Mouse (Mus musculus): Measurements from ENCODE around the gene Cnr2. TPM values are rescaled to one million over a fixed set of nuclear protein-coding genes. Genes with fewer than 3 reads are reported as not detected.

The Cnr2 gene
- 0.19 and 0.38 TPM in 2 replicates for polyA plus RNA-seq (2016; fragmentation: Nextera tagmentation; extraction: Ambion mirVana)

- no peaks in the 10 kb centered on the region for H3K4me1 ChIP-seq
- no peak within 1 kb of the TSS for H3K4me2 ChIP-seq (replicated peaks)
- WGBS, result 66% methylated on average over 8 of the region's 8 CpGs
- H3K27me3 ChIP-seq, result no peaks in the 10 kb centered on the region
- no peak within 1 kb of the TSS for H3K9ac ChIP-seq
- no peak for ATAC-seq (ENCODE audit: insufficient number of reproducible peaks, insufficient read depth, low FRiP score, low TSS enrichment)
- no peaks in the 10 kb centered on the region for H3K36me3 ChIP-seq
- H3K9me3 ChIP-seq, result no peaks in the 10 kb centered on the region
- H3K4me3 ChIP-seq, result no peak within 1 kb of the TSS
- H3K27ac ChIP-seq, result no peak within 1 kb of the TSS
Observed at GRCm38 (mm10) chr4:135895071-135895571, at the start of gene Cnr2. TSS of gene Cnr2 (plus strand) at chr4:135895394.

- no peaks in the 10 kb centered on the region for H3K27me3 ChIP-seq
- no peak overlapping the region for H3K9ac ChIP-seq
- no peaks in the 10 kb centered on the region for H3K9me3 ChIP-seq
- H3K27ac ChIP-seq, result no peak overlapping the region
- ATAC-seq (ENCODE audit: insufficient number of reproducible peaks, insufficient read depth, low FRiP score, low TSS enrichment), result no peak
- H3K36me3 ChIP-seq, result no peaks in the 10 kb centered on the region
- no peak overlapping the region for H3K4me3 ChIP-seq
- 54% methylated on average over 5 of the region's 5 CpGs for WGBS
- no peak overlapping the region for H3K4me2 ChIP-seq (replicated peaks)
- peaks cover 12% of the 10 kb centered on the region for H3K4me1 ChIP-seq
Observed at GRCm38 (mm10) chr4:135847581-135847980, 47.6 kb upstream of the Cnr2 start.

- Histone ChIP-seq H3K9ac (0 out of 2 replicates have a peak overlapping the region, but pooled peaks have one; percentile 15), H3K27me3 (no peaks in the 10 kb centered on the region), H3K36me3 (no peaks in the 10 kb centered on the region), H3K4me3 (no peak overlapping the region), H3K9me3 (no peaks in the 10 kb centered on the region), H3K4me1 (peaks cover 12% of the 10 kb centered on the region), H3K4me2 (replicated peaks) (no peak overlapping the region; the same call in 1 of the 2 replicates), H3K27ac (0 out of 2 replicates have a peak overlapping the region, but pooled peaks have one; percentile 1)
- WGBS, result 31% methylated on average over 13 of the region's 13 CpGs
- no peak; the same call in 1 of the 2 replicates for ATAC-seq (ENCODE audit: insufficient number of reproducible peaks, insufficient read depth, low FRiP score, low TSS enrichment)
Observed at GRCm38 (mm10) chr4:135850411-135851095, 44.6 kb upstream of the Cnr2 start.

GRCm38 (mm10) chr4:135851942-135852341 lies 43.3 kb upstream of the Cnr2 start:
- WGBS, result 85% methylated on average over 9 of the region's 9 CpGs
- Histone ChIP-seq H3K36me3 (no peaks in the 10 kb centered on the region), H3K9me3 (no peaks in the 10 kb centered on the region), H3K27me3 (no peaks in the 10 kb centered on the region), H3K27ac (no peak overlapping the region), H3K4me2 (replicated peaks) (no peak overlapping the region), H3K4me1 (peaks cover 12% of the 10 kb centered on the region), H3K9ac (no peak overlapping the region), H3K4me3 (no peak overlapping the region)
- no peak for ATAC-seq (ENCODE audit: insufficient number of reproducible peaks, insufficient read depth, low FRiP score, low TSS enrichment)

GRCm38 (mm10) chr4:135853987-135854546 lies 41.1 kb upstream of the Cnr2 start:
- Histone ChIP-seq H3K27me3 (no peaks in the 10 kb centered on the region), H3K9me3 (no peaks in the 10 kb centered on the region), H3K4me1 (peaks cover 24% of the 10 kb centered on the region), H3K4me3 (no peak overlapping the region), H3K4me2 (replicated peaks) (no peak overlapping the region), H3K9ac (no peak overlapping the region), H3K36me3 (no peaks in the 10 kb centered on the region), H3K27ac (peak overlapping the region; percentile 98; the same call in 1 of the 2 replicates)
- WGBS, result 91% methylated on average over 14 of the region's 14 CpGs
- no peak for ATAC-seq (ENCODE audit: insufficient number of reproducible peaks, insufficient read depth, low FRiP score, low TSS enrichment)

GRCm38 (mm10) chr4:135854630-135855029 lies 40.6 kb upstream of the Cnr2 start:
- peak overlapping the region; percentile 98; the same call in 1 of the 2 replicates for H3K9ac ChIP-seq
- no peak for ATAC-seq (ENCODE audit: insufficient number of reproducible peaks, insufficient read depth, low FRiP score, low TSS enrichment)
- peak overlapping the region; percentile 98 for H3K27ac ChIP-seq
- H3K9me3 ChIP-seq, result no peaks in the 10 kb centered on the region
- no peaks in the 10 kb centered on the region for H3K27me3 ChIP-seq
- H3K36me3 ChIP-seq, result no peaks in the 10 kb centered on the region
- H3K4me2 ChIP-seq (replicated peaks), result peak overlapping the region; percentile 70
- H3K4me1 ChIP-seq, result peaks cover 28% of the 10 kb centered on the region
- H3K4me3 ChIP-seq, result peak overlapping the region; percentile 92; the same call in 1 of the 2 replicates
- 79% methylated on average over 11 of the region's 11 CpGs for WGBS

GRCm38 (mm10) chr4:135855080-135855479 lies 40.1 kb upstream of the Cnr2 start:
- peaks cover 30% of the 10 kb centered on the region for H3K4me1 ChIP-seq
- H3K27me3 ChIP-seq, result no peaks in the 10 kb centered on the region
- H3K4me2 ChIP-seq (replicated peaks), result peak overlapping the region; percentile 70
- ATAC-seq (ENCODE audit: insufficient number of reproducible peaks, insufficient read depth, low FRiP score, low TSS enrichment), result no peak
- H3K4me3 ChIP-seq, result peak overlapping the region; percentile 92
- 14% methylated on average over 6 of the region's 6 CpGs for WGBS
- H3K9ac ChIP-seq, result peak overlapping the region; percentile 98
- peak overlapping the region; percentile 98 for H3K27ac ChIP-seq
- no peaks in the 10 kb centered on the region for H3K36me3 ChIP-seq
- no peaks in the 10 kb centered on the region for H3K9me3 ChIP-seq

GRCm38 (mm10) chr4:135855536-135856222 lies 39.5 kb upstream of the Cnr2 start, which contains the start of gene Srsf10:
TSS of gene Srsf10 (plus strand) at chr4:135855747.
- H3K9ac ChIP-seq, result peak within 1 kb of the TSS; percentile 98
- no peaks in the 10 kb centered on the region for H3K36me3 ChIP-seq
- peak within 1 kb of the TSS; percentile 70 for H3K4me2 ChIP-seq (replicated peaks)
- H3K27me3 ChIP-seq, result no peaks in the 10 kb centered on the region
- WGBS, result under 1% methylated on average over 67 of the region's 67 CpGs
- peaks cover 29% of the 10 kb centered on the region for H3K4me1 ChIP-seq
- peak within 1 kb of the TSS; percentile 98 for H3K27ac ChIP-seq
- H3K4me3 ChIP-seq, result peak within 1 kb of the TSS; percentile 92
- no peaks in the 10 kb centered on the region for H3K9me3 ChIP-seq
- ATAC-seq (ENCODE audit: insufficient number of reproducible peaks, insufficient read depth, low FRiP score, low TSS enrichment), result peak; percentile 92

- no peaks in the 10 kb centered on the region for H3K36me3 ChIP-seq
Observed at GRCm38 (mm10) chr4:135856223-135857091, 38.7 kb upstream of the Cnr2 start.

GRCm38 (mm10) chr4:135857597-135858186 lies 37.5 kb upstream of the Cnr2 start:
- Histone ChIP-seq H3K9me3 (no peaks in the 10 kb centered on the region), H3K4me2 (replicated peaks) (peak overlapping the region; percentile 70), H3K9ac (peak overlapping the region; percentile 98), H3K36me3 (0 out of 2 replicates have a peak, but pooled peaks cover 5% of the 10 kb centered on the region), H3K4me1 (peaks cover 29% of the 10 kb centered on the region), H3K27me3 (no peaks in the 10 kb centered on the region), H3K27ac (no peak overlapping the region), H3K4me3 (peak overlapping the region; percentile 92)
- WGBS, result 9% methylated on average over 7 of the region's 7 CpGs
- ATAC-seq (ENCODE audit: insufficient number of reproducible peaks, insufficient read depth, low FRiP score, low TSS enrichment), result no peak

More at GRCm38 (mm10) chr4:135856223-135857091, 38.7 kb upstream of the Cnr2 start:
- Histone ChIP-seq H3K4me3 (peak overlapping the region; percentile 92), H3K4me1 (peaks cover 29% of the 10 kb centered on the region), H3K9me3 (no peaks in the 10 kb centered on the region), H3K4me2 (replicated peaks) (peak overlapping the region; percentile 70), H3K27ac (peak overlapping the region; percentile 98), H3K27me3 (no peaks in the 10 kb centered on the region), H3K9ac (peak overlapping the region; percentile 98)
- WGBS, result under 1% methylated on average over 59 of the region's 91 CpGs
- peak; percentile 68 for ATAC-seq (ENCODE audit: insufficient number of reproducible peaks, insufficient read depth, low FRiP score, low TSS enrichment)

Measured in embryonic facial prominence, embryonic 12.5 days (tissue).